Mouse (Mus musculus): Measurements from ENCODE around the gene Rab8b.
"Not testable (repeated sequence)": the region's sequence is repeated elsewhere in the genome, so short reads cannot be mapped to it uniquely, and the experiment has no call there.

The Rab8b gene

GRCm38 (mm10) chr9:66884609-66885008 is 34.9 kb downstream of the Rab8b start:
- DNase-seq = no peak

GRCm38 (mm10) chr9:66883500-66883899 is 36.0 kb downstream of the Rab8b start:
- no peak for DNase-seq

DNA sequence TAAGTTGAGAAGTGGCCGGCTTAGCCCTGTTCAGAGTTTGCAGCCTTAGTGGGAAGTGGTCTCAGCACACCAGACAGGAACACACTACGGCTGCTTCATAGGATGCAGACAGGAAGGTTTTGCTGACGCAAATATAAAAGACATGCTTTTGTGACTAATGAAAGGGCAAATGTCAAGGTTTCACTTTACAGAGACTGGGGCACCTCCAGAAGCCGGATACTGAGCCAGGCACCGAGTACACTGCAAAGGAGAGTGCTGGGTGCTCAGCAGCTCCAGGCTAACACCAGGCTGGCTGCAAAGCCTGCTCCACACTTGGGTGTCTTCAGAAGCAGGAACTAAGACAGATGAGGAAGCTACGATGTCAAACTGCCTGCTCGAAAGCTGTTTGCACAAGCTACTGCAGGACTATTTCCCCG is 37.1 kb downstream of the Rab8b start:
- DNase-seq = no peak

- no peak for DNase-seq
Observed at GRCm38 (mm10) chr9:66881858-66882257, 37.6 kb downstream of the Rab8b start.

DNA sequence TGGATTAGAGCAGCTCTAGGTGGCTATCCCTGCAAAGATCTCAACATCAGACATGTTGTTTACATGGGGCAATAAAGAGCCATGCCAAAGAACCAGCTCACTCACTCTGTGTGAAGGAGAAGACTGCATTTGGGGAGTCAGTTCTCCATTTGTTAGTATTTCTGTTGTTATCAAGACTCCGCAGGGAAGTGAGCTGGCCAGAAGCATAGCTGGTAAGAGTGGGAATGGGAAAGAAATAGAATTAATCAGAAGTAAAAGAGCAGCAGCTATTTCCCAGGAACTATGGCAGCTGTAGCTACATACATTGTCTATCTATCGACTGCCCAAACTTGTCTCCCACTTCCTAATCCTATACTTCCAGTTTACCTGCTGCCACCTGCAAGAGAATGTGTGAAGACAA is 38.7 kb downstream of the Rab8b start:
- no peak for DNase-seq

DNA sequence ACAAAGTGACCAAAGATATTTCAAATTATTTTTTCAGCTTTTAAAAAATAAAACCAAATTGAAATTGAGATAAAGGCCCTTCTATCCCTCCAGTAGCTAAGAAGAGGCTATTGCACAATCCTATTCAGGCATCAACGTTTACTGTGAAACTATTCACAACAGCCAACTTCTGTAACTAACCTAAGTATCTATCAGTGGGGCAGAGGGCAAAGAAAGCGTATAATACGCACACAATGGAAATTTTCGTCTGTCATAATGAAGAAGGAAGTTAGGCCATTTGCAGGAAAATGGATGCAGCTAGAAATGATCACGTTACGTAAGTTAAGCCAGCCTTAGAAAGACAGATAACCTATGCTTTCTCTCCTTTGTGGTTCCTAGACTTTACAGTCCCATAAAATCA is 40.0 kb downstream of the Rab8b start:
- DNase-seq = no peak

DNA sequence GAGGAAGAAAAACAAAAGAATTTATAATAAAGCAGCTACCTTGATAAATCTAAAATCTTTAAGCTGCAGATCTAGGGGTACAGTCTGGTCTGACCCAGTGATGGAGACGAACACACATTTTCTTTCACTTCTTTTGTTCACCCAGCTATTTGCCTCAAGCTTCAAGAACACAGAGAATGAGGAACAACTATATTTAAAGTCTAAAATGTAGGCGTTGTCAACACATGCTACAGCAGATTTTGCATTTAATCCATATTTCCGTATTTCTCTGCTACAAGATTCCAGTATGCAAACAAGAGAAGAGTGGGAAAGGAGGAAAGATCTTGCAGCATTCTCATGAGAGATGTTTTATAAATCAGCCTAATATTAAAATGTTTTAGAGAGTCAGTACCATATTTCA is 40.6 kb downstream of the Rab8b start:
- no peak for DNase-seq

- DNase-seq = no peak
Observed at GRCm38 (mm10) chr9:66876577-66876976, 42.9 kb downstream of the Rab8b start.

DNA sequence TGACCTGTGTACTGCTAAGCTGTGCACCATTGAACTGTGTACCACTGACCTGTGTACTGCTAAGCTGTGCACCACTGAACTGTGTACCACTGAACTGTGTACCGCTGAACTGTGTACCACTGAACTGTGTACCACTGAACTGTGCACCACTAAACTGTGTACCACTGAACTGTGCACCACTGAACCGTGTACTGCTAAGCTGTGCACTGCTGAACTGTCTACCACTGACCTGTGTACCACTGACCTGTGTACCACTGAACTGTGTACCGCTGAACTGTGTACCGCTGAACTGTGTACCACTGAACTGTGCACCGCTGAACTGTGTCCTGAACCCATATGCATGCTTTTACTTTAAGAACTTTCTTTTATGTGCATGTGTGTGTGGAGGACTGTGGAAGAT is 45.2 kb downstream of the Rab8b start:
- DNase-seq = no peak

DNA sequence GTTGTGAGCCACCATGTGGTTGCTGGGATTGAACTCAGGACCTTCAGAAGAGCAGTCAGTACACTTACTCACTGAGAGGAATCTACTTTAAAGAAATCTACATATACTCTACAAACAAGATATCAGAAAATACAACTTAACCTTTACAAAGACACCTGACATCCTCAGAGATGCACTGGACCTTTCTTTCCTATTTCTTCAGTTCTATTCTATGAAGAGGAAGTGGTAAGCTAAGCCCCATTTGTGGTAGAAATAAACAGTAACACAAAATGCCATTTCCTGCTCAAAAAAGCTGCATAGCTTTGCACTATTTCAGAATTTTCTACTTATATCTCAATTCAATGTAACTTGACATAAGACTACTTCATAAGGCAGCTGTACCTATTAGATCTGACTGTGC is 46.0 kb downstream of the Rab8b start:
- no peak for DNase-seq

DNA sequence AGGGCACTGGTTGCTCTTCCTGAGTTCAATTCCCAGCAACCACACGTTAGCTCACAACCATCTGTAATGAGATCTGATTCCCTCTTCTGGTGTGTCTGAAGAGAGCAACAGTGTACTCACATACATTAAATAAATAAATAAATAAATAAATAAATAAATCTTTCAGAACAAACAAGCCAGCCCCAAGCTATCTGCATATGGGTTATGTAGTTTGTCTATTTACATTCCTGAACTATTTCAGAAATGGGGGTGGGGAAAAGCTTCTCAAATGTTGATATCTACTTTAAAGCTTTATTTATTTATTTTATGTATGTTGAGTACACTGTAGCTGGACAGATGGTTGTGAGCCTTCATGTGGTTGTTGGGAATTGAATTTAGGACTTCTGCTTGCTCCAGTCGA is 46.5 kb downstream of the Rab8b start:
- not testable (repeated sequence) for DNase-seq

DNA sequence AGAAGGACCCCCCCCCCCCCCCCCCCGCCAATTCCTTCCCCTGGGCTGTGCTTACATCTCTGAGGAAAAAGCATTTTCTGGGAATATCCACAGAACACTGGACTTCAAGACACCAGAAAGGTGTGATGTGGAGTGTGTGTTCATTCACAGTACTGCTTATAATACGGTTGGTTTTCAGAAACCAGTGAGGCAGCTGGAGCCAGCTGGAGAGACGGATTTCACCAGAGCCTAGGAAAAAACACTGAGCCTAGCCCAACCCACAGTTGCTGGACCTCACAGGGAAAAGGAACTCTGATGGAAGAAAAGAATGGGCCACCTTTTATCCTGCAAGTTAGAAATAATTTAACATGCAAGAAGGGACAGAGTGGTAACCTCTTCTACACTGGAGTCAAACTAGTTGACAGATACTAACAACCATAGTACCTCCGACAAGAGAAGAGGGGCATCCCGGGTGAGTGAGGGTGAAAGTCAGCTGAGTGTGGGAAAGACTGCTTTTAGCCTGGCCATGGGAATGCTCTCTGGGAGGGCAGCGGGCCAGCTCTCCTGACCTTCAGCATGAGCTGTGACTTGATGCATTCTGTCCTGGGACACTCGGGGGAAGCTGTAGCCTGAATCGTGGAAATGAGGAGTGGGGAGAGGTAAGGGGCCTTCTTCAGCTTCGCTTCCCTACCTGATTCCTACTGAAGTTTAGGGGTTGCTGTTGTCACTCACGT is 47.3 kb downstream of the Rab8b start:
- DNase-seq = no peak

DNA sequence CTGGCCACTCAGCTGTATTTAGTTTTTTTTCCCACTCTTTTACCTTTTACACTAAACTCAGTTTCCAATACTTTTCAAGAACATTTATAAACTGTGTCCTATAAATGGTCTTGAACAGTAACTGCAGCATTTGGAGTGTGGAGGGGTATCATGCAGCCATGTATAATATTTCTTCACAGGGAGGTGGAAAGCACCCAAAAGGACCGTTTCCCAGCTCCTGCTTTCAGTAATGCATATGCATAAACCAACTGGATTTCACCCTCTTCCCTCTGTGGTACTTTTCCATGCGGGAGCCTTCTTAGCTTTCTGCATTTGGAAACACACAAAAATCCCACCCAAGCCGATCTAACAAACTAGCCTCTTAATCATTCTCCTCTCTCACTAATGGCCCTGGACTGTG is 54.8 kb downstream of the Rab8b start:
- DNase-seq = no peak

DNA sequence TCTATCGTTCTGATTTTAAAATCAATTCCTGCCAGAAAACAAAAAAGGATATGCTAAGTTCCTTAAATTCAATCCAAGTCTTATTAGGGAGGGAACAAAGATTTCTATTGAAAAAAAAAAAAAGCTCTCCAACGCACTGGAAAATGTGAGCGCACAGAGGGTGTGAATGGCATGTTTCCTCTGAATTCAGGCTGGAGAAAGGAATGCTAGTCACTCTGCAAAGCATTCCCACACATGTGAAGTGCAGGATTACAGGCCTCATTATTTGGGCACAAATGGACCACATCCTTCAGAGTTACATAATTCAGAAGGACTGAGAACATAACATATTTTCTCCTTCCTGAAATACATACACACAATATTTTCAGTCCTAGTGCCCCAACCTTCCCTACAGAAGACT is 56.0 kb downstream of the Rab8b start:
- DNase-seq = no peak

- DNase-seq = no peak
Observed at GRCm38 (mm10) chr9:66862202-66862601, 57.3 kb downstream of the Rab8b start.

- no peak for DNase-seq
Observed at GRCm38 (mm10) chr9:66861104-66861767, 58.3 kb downstream of the Rab8b start.

DNA sequence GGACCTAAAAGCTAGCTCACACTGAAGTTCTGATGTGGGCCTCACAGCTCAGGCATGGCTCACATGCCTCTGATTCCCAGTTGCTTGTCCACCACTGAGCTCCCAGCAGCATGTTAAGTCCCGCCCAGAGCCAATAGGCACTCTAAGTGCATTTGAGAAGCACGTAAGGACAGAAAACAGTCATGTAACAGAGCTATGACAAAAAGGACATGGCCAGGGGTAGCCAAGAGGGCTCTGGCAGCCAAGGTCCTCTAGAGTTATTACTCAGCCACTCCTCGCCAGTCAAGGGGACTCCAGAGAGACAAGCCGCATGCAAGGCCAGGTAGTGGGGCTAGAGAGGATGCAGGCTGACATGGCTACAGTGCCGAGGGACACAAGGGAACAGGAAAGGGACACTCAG is 60.0 kb downstream of the Rab8b start:
- DNase-seq = no peak

DNA sequence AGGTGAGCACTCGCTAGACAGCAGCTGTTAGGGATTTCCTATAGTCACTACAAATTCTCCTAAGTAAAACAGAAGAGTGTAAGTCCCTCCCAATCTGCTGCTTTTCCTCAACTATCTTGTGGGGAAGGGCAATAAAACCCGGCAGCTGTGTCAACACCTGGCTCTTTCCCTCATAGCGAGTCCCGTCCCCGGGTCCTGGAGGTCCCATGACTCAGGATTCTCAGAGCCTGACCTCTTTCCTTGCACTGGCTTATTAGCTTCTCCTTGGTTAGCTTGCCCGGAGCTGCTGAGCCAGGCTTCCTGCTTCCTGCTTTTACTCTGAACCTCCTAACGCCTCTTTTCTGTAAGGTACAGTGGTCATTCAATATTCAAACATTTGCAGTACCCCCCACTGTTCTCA is 63.6 kb downstream of the Rab8b start:
- no peak for DNase-seq

- DNase-seq = no peak
Observed at GRCm38 (mm10) chr9:66852592-66852991, 66.9 kb downstream of the Rab8b start.

- no peak for DNase-seq
Observed at GRCm38 (mm10) chr9:66850966-66851365, 68.5 kb downstream of the Rab8b start.

DNA sequence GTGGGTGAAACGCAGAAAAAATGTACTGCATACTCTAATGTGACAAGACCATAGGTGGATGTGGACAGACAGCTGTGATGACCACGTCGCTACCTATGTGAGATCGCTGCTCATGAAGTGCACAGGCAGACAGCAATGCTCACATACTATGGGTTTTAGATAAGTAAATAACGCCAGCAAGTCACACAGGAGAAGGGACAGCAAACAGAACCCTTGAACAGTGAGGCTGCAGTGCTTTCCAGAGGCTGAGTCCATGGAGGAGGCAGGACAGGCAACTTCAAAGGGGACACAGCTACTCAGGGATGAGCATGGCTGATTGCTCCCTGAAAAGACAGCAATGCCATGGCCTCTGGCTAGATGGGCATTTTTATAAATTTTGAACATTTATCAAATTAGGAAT is 72.7 kb downstream of the Rab8b start:
- no peak for DNase-seq

- DNase-seq = no peak
Observed at GRCm38 (mm10) chr9:66835097-66835480, 84.4 kb downstream of the Rab8b start.

GRCm38 (mm10) chr9:66834318-66835096 is 85.0 kb downstream of the Rab8b start, which contains the start of gene Aph1c:
Gene Aph1c (minus strand): TSS chr9:66834726.
- DNase-seq = peak; percentile 100

DNA sequence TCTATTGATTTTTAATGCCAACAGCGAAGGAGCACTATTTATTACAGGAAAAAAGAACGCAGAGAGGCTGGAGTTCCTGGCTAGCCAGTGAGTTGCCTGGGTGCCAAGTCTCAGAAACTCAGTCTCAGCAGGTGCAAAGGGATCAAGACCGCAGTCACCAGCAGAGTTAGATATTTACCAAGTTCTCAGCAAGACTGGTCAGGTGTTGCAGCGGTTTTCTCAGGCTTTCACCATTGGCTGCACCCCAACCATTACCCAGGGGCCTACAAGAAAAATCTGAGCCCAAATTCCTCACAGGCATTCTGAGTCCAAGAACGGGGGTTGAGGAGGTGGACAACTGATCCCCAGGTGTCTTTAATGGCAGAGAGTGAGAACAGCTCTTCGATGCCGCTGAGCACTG is 85.6 kb downstream of the Rab8b start:
- DNase-seq = peak; percentile 39

Measured in cerebellum, adult 11-12 months (tissue).